ENCODE assay signal across 13 mouse cellular contexts in the genomic region with DNA sequence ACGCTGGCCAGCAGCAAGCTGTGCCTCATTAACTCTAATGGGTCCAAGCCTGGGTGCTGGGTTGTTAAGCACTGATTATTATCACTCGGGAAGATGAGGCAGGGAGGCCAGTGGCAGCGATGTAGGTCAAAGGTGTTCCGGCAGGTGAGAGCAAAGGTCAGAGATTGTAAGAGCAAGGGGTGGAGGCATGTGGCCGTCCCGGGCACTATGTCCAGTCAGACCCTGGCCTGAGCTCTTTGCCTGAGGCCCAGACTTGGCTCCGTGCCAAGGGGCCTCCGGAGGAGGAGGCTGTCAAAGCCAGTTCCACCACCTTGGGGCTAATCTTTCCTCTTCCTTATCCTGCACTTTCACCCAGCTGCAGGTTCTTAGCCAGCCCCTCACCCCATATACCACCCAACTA. TPM values are rescaled to one million over a fixed set of nuclear protein-coding genes. Genes with fewer than 3 reads are reported as not detected.
DNase-seq lines count a peak whose midpoint lies in the region; ATAC-seq and TF ChIP-seq lines count a peak whose summit lies in the region.
"Had no signal": no experiment of that assay in that cellular context is flagged by ENCODE, and none has a peak within 500 bp of the region (broad histone marks: within the 10 kb centered on the region; RNA-seq: fewer than 3 reads in every experiment).

No protein-coding gene starts in this region.

- H3K36me3 ChIP-seq in hindbrain, postnatal 0 days (ENCODE audit: insufficient read depth, low read length) = no peaks in the 10 kb centered on the region
- no peaks in the 10 kb centered on the region for H3K36me3 ChIP-seq in hindbrain, embryonic 12.5 days
- H3K36me3 ChIP-seq in embryonic facial prominence, embryonic 13.5 days = no peaks in the 10 kb centered on the region
- no peaks in the 10 kb centered on the region for H3K36me3 ChIP-seq in stomach, embryonic 14.5 days (ENCODE audit: control insufficient read depth, insufficient read depth, low read length)
- no peaks in the 10 kb centered on the region for H3K36me3 ChIP-seq in forebrain, embryonic 12.5 days (replicated peaks)
- H3K36me3 ChIP-seq: forebrain, embryonic 15.5 days; heart, embryonic 15.5 days had no signal

- H3K4me1 ChIP-seq in hindbrain, postnatal 0 days (ENCODE audit: insufficient read depth, low read length) = 0 out of 2 replicates have a peak, but pooled peaks cover 3% of the 10 kb centered on the region
- peaks cover 14% of the 10 kb centered on the region for H3K4me1 ChIP-seq in hindbrain, embryonic 12.5 days
- H3K4me1 ChIP-seq in embryonic facial prominence, embryonic 13.5 days = peaks cover 34% of the 10 kb centered on the region
- H3K4me1 ChIP-seq in stomach, embryonic 14.5 days (ENCODE audit: control insufficient read depth, insufficient read depth, low read length) = peaks cover 13% of the 10 kb centered on the region; the same call in 1 of the 2 replicates
- H3K4me1 ChIP-seq in forebrain, embryonic 12.5 days = peaks cover 13% of the 10 kb centered on the region

- no peak overlapping the region for H3K27ac ChIP-seq in hindbrain, postnatal 0 days
- H3K27ac ChIP-seq in hindbrain, embryonic 12.5 days = no peak overlapping the region
- H3K27ac ChIP-seq in embryonic facial prominence, embryonic 13.5 days = no peak overlapping the region
- no peak overlapping the region for H3K27ac ChIP-seq in stomach, embryonic 14.5 days (ENCODE audit: low read length)
- H3K27ac ChIP-seq in forebrain, embryonic 12.5 days = no peak overlapping the region
- H3K27ac ChIP-seq: forebrain, embryonic 15.5 days; heart, embryonic 15.5 days had no signal

- 0 out of 2 replicates have a peak, but pooled peaks cover 6% of the 10 kb centered on the region for H3K27me3 ChIP-seq in hindbrain, postnatal 0 days (ENCODE audit: insufficient read depth, low read length)
- peaks cover 35% of the 10 kb centered on the region for H3K27me3 ChIP-seq in hindbrain, embryonic 12.5 days
- peaks cover 34% of the 10 kb centered on the region for H3K27me3 ChIP-seq in embryonic facial prominence, embryonic 13.5 days
- no peaks in the 10 kb centered on the region; the same call in 1 of the 2 replicates for H3K27me3 ChIP-seq in stomach, embryonic 14.5 days (ENCODE audit: control insufficient read depth, insufficient read depth, low read length)
- H3K27me3 ChIP-seq in forebrain, embryonic 12.5 days = peaks cover 39% of the 10 kb centered on the region

- H3K4me2 ChIP-seq in hindbrain, postnatal 0 days (ENCODE audit: low read depth, low read length) = no peak overlapping the region
- no peak overlapping the region for H3K4me2 ChIP-seq in hindbrain, embryonic 12.5 days (replicated peaks)
- H3K4me2 ChIP-seq in embryonic facial prominence, embryonic 13.5 days = peak overlapping the region; percentile 94
- H3K4me2 ChIP-seq in stomach, embryonic 14.5 days (replicated peaks; ENCODE audit: low read depth, low read length) = 0 out of 2 replicates have a peak overlapping the region, but pooled peaks have one; percentile 10
- H3K4me2 ChIP-seq in forebrain, embryonic 12.5 days = no peak overlapping the region
- H3K4me2 ChIP-seq: forebrain, embryonic 15.5 days; heart, embryonic 15.5 days had no signal

- peak; percentile 19 for DNase-seq in hindbrain, postnatal 0 days (ENCODE audit: low spot score)
- DNase-seq in kidney, postnatal 25 days = peak; percentile 58 to 85
- DNase-seq in cerebellum, adult 18-20 months = no peak
- DNase-seq in right cerebral cortex, postnatal 4 days = no peak
- DNase-seq: cerebellum, adult 11 months had no signal

- ATAC-seq in hindbrain, postnatal 0 days = no peak
- ATAC-seq in hindbrain, embryonic 12.5 days (ENCODE audit: low FRiP score) = no peak
- no peak for ATAC-seq in embryonic facial prominence, embryonic 13.5 days (ENCODE audit: insufficient number of reproducible peaks, insufficient read depth, low FRiP score, low TSS enrichment, low read depth)
- no peak for ATAC-seq in stomach, embryonic 14.5 days (ENCODE audit: insufficient number of reproducible peaks, insufficient read depth, low FRiP score, low read depth)
- ATAC-seq in forebrain, embryonic 12.5 days (ENCODE audit: low FRiP score) = no peak
- ATAC-seq: forebrain, embryonic 15.5 days had no signal

- H3K9me3 ChIP-seq in hindbrain, postnatal 0 days (ENCODE audit: low read length) = no peaks in the 10 kb centered on the region
- no peaks in the 10 kb centered on the region for H3K9me3 ChIP-seq in hindbrain, embryonic 12.5 days (replicated peaks)
- no peaks in the 10 kb centered on the region for H3K9me3 ChIP-seq in embryonic facial prominence, embryonic 13.5 days
- no peaks in the 10 kb centered on the region for H3K9me3 ChIP-seq in stomach, embryonic 14.5 days (ENCODE audit: control insufficient read depth, low read depth, low read length)
- no peaks in the 10 kb centered on the region for H3K9me3 ChIP-seq in forebrain, embryonic 12.5 days
- H3K9me3 ChIP-seq: forebrain, embryonic 15.5 days; heart, embryonic 15.5 days had no signal

- no peak for TF ChIP-seq CTCF in hindbrain, postnatal 0 days (IDR thresholded peaks at IDR 0.05; ENCODE audit: low read depth)

- no peak overlapping the region for H3K9ac ChIP-seq in hindbrain, postnatal 0 days (replicated peaks; ENCODE audit: low read length)
- H3K9ac ChIP-seq in hindbrain, embryonic 12.5 days = no peak overlapping the region
- peak overlapping the region; percentile 44; the same call in 1 of the 2 replicates for H3K9ac ChIP-seq in embryonic facial prominence, embryonic 13.5 days
- H3K9ac ChIP-seq in stomach, embryonic 14.5 days (replicated peaks; ENCODE audit: low read depth, low read length) = no peak overlapping the region
- H3K9ac ChIP-seq in forebrain, embryonic 12.5 days = no peak overlapping the region; the same call in 1 of the 2 replicates
- H3K9ac ChIP-seq: forebrain, embryonic 15.5 days; heart, embryonic 15.5 days had no signal

- no peak overlapping the region for H3K4me3 ChIP-seq in hindbrain, postnatal 0 days (ENCODE audit: low read length)
- H3K4me3 ChIP-seq in hindbrain, embryonic 12.5 days = no peak overlapping the region
- 0 out of 2 replicates have a peak overlapping the region, but pooled peaks have one; percentile 7 for H3K4me3 ChIP-seq in embryonic facial prominence, embryonic 13.5 days
- no peak overlapping the region for H3K4me3 ChIP-seq in stomach, embryonic 14.5 days (ENCODE audit: low read depth, low read length)
- no peak overlapping the region for H3K4me3 ChIP-seq in forebrain, embryonic 12.5 days (replicated peaks)
- H3K4me3 ChIP-seq: forebrain, embryonic 15.5 days; heart, embryonic 15.5 days had no signal

- 66% methylated on average over 8 of the region's 8 CpGs for WGBS in hindbrain, postnatal 0 days
- 79% methylated on average over 8 of the region's 8 CpGs for WGBS in hindbrain, embryonic 12.5 days
- 45% methylated on average over 8 of the region's 8 CpGs for WGBS in embryonic facial prominence, embryonic 13.5 days
- WGBS in stomach, embryonic 14.5 days = 37% methylated on average over 8 of the region's 8 CpGs
- 74% methylated on average over 8 of the region's 8 CpGs for WGBS in forebrain, embryonic 12.5 days

RNA-seq across cellular contexts. Expression of a gene that starts 1.8 kb away (rescaled TPM):
- 0.16 and 0.65 TPM in 2 replicates for total RNA-seq in hindbrain, postnatal 0 days (2014; rRNA removed)
- polyA plus RNA-seq in hindbrain, postnatal 0 days (2015; fragmentation: Nextera tagmentation; extraction: Ambion mirVana) = 0.19 and 0.29 TPM in 2 replicates
- 0.77 and 0.97 TPM in 2 replicates for polyA plus RNA-seq in hindbrain, embryonic 12.5 days (2016; fragmentation: Nextera tagmentation; extraction: Ambion mirVana)
- polyA plus RNA-seq in embryonic facial prominence, embryonic 13.5 days (2015; fragmentation: Nextera tagmentation; extraction: Ambion mirVana) = 20.0 and 27.9 TPM in 2 replicates
- 27.3 and 36.0 TPM in 2 replicates for polyA plus RNA-seq in stomach, embryonic 14.5 days (2014; fragmentation: Nextera tagmentation; extraction: Ambion mirVana)
- 1.3 and 2.4 TPM in 2 replicates for polyA plus RNA-seq in forebrain, embryonic 12.5 days (2016; fragmentation: Nextera tagmentation; extraction: Ambion mirVana)
- total RNA-seq: layer of hippocampus, adult 18-20 months had no signal

RNA-seq across cellular contexts. Expression of a gene that starts 28.1 kb away (rescaled TPM):
- total RNA-seq in hindbrain, postnatal 0 days (2014; rRNA removed) = 67.2 and 70.2 TPM in 2 replicates
- polyA plus RNA-seq in hindbrain, postnatal 0 days (2015; fragmentation: Nextera tagmentation; extraction: Ambion mirVana) = 28.4 and 32.4 TPM in 2 replicates
- polyA plus RNA-seq in hindbrain, embryonic 12.5 days (2016; fragmentation: Nextera tagmentation; extraction: Ambion mirVana) = 29.0 and 33.6 TPM in 2 replicates
- polyA plus RNA-seq in embryonic facial prominence, embryonic 13.5 days (2015; fragmentation: Nextera tagmentation; extraction: Ambion mirVana) = 25.3 and 27.9 TPM in 2 replicates
- polyA plus RNA-seq in stomach, embryonic 14.5 days (2014; fragmentation: Nextera tagmentation; extraction: Ambion mirVana) = 22.5 and 26.1 TPM in 2 replicates
- polyA plus RNA-seq in forebrain, embryonic 12.5 days (2016; fragmentation: Nextera tagmentation; extraction: Ambion mirVana) = 30.0 and 33.3 TPM in 2 replicates

RNA-seq across cellular contexts. Expression of a gene that starts 39.4 kb away (rescaled TPM):
- total RNA-seq in hindbrain, postnatal 0 days (2014; rRNA removed) = 27.2 and 30.2 TPM in 2 replicates
- 47.5 and 47.9 TPM in 2 replicates for polyA plus RNA-seq in hindbrain, postnatal 0 days (2015; fragmentation: Nextera tagmentation; extraction: Ambion mirVana)
- 101 and 113 TPM in 2 replicates for polyA plus RNA-seq in hindbrain, embryonic 12.5 days (2016; fragmentation: Nextera tagmentation; extraction: Ambion mirVana)
- polyA plus RNA-seq in embryonic facial prominence, embryonic 13.5 days (2015; fragmentation: Nextera tagmentation; extraction: Ambion mirVana) = 93.3 and 94.0 TPM in 2 replicates
- 85.7 and 87.5 TPM in 2 replicates for polyA plus RNA-seq in stomach, embryonic 14.5 days (2014; fragmentation: Nextera tagmentation; extraction: Ambion mirVana)
- polyA plus RNA-seq in forebrain, embryonic 12.5 days (2016; fragmentation: Nextera tagmentation; extraction: Ambion mirVana) = 89.8 and 93.6 TPM in 2 replicates

RNA-seq across cellular contexts. Expression of a gene that starts 48.2 kb away (rescaled TPM):
- total RNA-seq in hindbrain, postnatal 0 days (2014; rRNA removed) = not detected in 2 replicates
- polyA plus RNA-seq in hindbrain, postnatal 0 days (2015; fragmentation: Nextera tagmentation; extraction: Ambion mirVana) = 0.06 TPM in 1 of 2 replicates, not detected in the other
- polyA plus RNA-seq in hindbrain, embryonic 12.5 days (2016; fragmentation: Nextera tagmentation; extraction: Ambion mirVana) = not detected in 2 replicates
- polyA plus RNA-seq in embryonic facial prominence, embryonic 13.5 days (2015; fragmentation: Nextera tagmentation; extraction: Ambion mirVana) = 0.10 and 0.30 TPM in 2 replicates
- polyA plus RNA-seq in stomach, embryonic 14.5 days (2014; fragmentation: Nextera tagmentation; extraction: Ambion mirVana) = 0.22 and 0.43 TPM in 2 replicates
- polyA plus RNA-seq in forebrain, embryonic 12.5 days (2016; fragmentation: Nextera tagmentation; extraction: Ambion mirVana) = not detected in 2 replicates
- polyA plus RNA-seq: forebrain, embryonic 15.5 days; neural tube, embryonic 14.5 days had no signal

Comparison
In these comparisons a context has a peak if more than half of its experiments do, and no peak if none do; other contexts are left out.
1. DNase-seq: peak in hindbrain, postnatal 0 days (single experiment) and kidney, postnatal 25 days (2 of 2); none in cerebellum, adult 18-20 months (0 of 2) and right cerebral cortex, postnatal 4 days (single experiment).
2. H3K4me2 ChIP-seq: peak in embryonic facial prominence, embryonic 13.5 days (single experiment) and stomach, embryonic 14.5 days (single experiment); none in hindbrain, postnatal 0 days (single experiment), hindbrain, embryonic 12.5 days (single experiment) and forebrain, embryonic 12.5 days (single experiment).